Mouse (Mus musculus) gastrocnemius, postnatal 25 days (tissue): ENCODE results near the gene Xrn2. TPM values are rescaled to one million over a fixed set of nuclear protein-coding genes. Genes with fewer than 3 reads are reported as not detected.
"Not testable (repeated sequence)": the region's sequence is repeated elsewhere in the genome, so short reads cannot be mapped to it uniquely, and the experiment has no call there.

Experiments used
- DNase-seq: peaks from one replicate; pipeline ENCODE4 v3.0.0; 2022
- long read RNA-seq, 2 experiments: library from polyadenylated mRNA; stranded (forward); transcript quantifications; one replicate each; pipeline ENCODE4 v2.0.0; 2021
- total RNA-seq, 2 experiments: library from RNA; stranded (reverse); gene quantifications; 1 replicate in 1 of 2; 2 replicates in 1 of 2; pipeline ENCODE4 v1.2.3; 2021

Gene Xrn2
- 10 to 100 TPM; 10.9 to 12.2 TPM for total RNA-seq
- long read RNA-seq, experiment 1, partial matches to known transcripts = 0 of 2 reads
- long read RNA-seq, experiment 1, other reads (novel, unspliced or antisense) = 0 of 2 reads
- long read RNA-seq, experiment 2, transcript Xrn2-201 (30 exons, 3,434 nt) = major isoform, 17 of 19 reads
- long read RNA-seq, experiment 2, partial matches to known transcripts = 0 of 19 reads
- long read RNA-seq, experiment 2, other reads (novel, unspliced or antisense) = 2 of 19 reads

DNA sequence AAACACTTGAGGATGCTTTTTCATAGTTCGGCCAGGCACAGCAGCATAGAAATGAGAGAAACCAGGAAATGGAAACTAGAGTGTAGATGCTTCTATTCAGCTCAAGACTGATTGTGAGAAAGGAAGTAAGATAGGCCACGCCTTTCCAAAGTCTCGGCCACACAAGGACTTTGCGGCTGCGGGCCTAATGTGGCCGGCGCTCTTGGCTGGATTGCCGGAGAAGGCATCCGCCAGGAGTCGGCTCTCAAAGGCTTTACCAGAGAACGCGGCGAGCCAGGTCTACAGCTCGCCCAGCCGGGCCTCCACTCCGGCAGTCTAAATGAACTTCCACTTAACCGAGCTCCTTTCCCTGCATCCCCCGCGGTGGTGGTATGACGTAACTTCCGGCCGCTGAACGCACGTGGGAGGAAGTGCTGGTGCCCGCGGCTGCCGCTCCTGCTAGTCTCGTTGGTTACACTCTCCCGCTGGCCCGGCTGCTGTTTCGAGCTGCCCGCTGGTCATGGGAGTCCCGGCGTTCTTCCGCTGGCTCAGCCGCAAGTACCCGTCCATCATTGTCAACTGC is at the start of gene Xrn2:
Xrn2 (plus strand) TSS at position 374 of the 562 bp plus-strand sequence.
- peak; percentile 94 for DNase-seq

DNA sequence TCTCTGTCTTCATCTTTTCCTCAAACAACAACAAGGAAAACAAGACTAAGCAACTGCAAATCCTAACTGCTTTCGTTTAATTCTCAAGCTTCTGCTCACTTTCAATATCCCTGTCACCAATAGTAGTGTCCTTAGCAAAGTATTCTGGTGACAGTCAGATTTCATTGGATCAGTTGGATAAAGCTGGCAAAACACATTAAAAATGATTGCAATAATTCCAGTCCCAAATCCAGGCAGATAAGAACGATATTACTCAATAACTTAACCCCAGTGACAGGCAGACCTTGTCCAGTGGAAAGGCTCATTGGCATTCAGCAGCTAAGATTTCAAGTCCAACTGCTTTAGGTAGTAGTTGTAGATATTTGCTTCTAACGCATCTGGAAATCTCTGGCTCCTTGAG is 37.8 kb upstream of the Xrn2 start:
- DNase-seq = no peak

DNA sequence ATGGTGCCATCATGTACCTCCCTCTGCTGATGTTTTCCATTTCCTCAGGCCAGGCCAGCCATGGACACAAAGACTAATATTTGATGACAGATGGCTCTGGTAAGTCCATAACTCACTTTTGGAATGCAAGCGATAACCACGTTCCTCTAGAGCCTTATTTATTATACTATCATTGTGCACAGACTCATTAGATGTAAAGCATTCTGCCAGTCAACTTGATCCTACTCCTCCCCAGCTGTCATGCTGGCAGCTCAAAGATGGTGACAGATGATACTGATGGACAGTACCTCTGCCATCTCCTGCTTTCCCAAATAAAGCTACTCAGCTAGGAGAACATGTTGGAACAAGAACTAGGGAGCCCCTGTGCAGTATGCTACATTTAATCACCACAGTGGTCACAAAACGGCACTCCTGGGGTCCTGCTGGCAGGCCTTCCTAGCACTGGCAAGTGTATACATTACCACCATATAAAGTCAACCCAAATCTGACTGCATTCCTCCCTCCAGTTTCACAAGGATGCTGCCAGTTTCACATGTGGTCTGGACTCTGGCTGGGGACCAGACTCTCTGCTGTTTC is 37.3 kb upstream of the Xrn2 start:
- no peak for DNase-seq

DNA sequence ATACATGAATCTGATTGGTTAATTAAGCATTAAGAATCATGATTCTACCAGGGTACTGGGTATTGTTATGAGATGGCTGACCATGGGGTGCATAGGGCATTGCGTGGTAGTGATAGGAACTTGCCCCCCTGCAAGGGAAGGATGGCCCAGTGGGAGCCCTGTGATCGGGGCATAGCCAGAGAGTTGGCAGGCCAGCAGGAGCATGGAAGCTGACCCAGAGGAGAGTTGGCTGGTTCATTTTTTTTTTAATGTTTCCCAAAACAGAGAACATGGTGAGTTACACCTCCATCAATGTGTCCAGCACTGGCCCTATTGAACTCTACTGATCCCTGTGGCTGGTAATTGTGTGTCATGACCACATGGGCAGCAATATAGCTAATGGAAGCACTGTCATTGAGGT is 30.0 kb upstream of the Xrn2 start:
- no peak for DNase-seq

DNA sequence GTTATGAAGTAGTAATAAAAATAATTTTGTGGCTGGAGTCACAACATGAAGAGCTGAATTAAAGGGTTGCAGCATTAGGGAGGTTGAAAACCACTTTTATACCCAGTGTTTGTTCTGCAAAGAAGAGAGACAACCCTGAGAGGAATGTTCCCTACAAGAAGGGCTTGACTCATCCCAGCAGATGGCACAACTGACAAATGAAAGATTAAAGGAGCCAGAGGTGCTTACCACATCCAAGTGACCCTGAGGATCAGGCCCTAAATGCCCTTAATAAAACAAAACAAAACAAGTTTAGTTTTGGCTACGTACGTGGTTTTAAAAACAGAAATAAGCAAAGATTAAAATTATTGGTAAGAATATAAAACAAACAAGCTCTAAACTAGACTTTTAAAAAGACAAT is 28.0 kb upstream of the Xrn2 start:
- DNase-seq = no peak

DNA sequence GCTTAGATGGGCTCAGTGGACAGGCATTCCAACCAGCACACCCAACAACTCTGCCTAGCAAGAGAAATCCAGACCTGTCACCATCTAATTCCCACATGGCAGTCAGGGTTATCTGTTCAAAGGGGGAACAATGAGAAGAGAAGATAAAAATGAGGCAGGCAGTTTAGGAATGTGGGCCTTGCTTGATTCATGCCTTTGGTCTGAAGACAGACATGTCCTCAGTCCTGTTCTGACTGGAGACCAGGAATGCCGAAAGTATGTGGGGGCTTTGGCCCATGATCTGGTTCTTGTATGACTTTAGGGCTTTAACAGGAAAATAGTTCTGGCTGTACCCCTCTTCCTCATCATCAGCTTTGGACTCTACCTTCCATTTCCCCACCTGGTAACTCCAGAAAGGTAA is 27.0 kb upstream of the Xrn2 start:
- DNase-seq = no peak

DNA sequence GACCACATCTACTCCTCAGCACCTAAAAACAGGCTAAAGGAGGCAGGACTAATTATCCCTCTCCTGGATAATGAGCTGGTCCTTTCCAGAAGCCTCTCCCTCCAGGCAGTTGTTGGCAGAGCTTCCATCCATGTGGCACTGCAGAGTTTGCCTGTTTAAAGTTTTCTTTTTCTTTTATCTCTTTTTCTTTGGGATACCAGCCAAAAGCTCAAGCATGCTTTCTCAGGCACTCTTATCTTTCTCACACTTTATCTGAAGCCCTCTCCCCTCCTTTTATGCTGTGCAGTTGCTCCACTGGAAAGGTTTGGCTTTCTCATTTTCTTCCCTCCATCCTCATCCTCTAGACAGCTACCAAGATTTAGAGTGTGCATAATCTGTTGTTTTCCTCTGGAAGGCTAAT is 26.4 kb upstream of the Xrn2 start:
- no peak for DNase-seq

DNA sequence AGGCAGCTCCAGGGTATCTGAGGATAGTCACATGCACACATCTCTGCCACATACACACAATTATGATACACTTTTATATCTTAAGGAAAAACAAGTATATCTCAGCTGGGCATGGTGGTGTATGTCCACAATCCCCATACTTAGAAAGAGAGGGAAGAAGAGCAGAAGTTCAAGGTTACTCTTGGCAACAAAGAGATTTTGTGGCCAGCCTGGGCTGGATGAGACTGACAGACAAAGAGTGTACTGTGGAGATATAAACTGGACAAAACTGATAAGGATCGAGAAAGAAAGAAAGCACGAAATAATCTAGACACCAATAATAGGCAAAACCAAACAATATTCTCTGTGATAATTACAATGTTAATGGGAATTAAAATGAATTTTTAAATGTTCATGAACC is 5.5 kb upstream of the Xrn2 start:
- DNase-seq = no peak

DNA sequence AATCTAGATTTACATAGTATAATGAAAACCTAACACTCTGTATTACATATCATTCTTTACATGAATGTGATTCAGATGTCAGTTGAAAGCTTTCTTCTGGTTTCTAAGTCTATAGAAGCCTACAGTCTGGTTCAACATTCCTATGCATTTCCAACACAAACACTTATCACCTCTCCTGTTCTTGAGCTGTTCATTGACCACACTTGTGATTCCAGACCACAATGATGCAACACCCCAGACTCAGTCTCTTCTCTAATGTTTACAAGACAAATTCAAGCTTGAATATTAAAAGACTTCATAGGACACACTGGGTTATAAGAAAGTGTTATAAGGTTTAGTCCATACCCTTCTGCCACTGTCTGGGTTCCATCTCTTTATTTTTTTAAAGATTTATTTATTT is 3.7 kb upstream of the Xrn2 start:
- DNase-seq = no peak

DNA sequence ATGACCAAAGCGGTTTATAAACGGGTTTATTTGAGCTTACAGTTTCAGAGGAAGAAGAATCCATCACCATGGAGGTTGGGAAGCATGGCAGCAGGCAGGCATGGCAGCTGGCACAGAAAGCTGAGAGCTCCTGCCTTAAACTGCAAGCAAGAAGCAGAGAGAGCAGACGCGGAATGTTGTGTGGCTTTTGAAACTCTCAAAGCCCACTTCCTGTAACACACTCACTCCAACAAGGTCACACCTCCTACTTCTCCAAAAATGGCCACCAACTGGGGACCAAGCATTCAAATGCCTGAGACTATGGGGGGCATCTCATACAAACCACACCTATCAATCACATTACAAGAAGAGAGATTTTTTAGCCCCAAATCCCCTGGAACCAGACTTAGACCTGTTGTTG is 2.7 kb upstream of the Xrn2 start:
- DNase-seq = no peak

DNA sequence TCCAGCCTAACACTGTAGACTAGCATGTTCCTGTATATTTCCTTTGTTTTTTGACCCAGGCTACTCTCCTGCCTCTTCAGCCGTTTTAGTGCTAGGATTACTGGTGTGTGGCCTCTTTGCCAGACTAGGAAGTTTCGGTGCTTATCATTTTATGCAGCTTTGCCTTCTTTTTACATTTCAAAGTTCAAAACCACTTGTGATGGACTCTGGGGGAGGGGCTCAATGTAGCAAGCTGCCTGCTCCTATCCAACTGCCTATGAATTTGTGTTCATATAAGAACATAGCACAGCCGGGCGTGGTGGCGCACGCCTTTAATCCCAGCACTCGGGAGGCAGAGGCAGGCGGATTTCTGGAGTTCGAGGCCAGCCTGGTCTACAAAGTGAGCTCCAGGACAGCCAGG is 1.8 kb upstream of the Xrn2 start:
- no peak for DNase-seq

DNA sequence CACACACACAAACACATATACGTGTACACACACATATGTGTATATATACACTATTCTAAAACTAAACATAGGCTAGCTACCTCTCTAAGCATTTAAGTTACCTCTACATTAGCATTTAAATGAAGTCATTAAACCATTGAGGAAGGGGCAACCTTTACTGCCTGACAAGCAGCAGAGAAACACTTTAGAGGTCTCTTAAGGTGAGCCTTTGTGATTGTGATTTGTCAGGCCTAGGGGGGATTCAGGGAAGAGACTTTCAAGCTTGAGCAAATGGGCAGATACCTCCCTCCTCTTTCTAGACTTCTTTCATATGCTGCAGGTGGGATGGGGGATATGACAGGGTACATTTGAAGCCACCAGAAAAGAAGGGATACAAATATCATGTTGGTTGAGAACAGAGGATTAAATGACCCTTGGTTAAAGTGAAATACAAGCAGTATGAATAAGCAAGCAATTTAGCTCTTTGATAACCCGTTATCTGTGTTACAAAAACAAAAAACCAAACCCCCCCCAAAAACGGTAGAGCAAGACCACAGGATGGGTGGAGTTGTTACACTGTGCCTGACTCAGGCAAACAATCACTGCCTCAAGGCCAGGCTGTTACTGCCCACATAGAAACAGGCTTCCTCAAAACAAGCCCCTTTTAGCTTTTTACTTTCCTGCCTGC is 1.2 kb upstream of the Xrn2 start:
- no peak for DNase-seq

DNA sequence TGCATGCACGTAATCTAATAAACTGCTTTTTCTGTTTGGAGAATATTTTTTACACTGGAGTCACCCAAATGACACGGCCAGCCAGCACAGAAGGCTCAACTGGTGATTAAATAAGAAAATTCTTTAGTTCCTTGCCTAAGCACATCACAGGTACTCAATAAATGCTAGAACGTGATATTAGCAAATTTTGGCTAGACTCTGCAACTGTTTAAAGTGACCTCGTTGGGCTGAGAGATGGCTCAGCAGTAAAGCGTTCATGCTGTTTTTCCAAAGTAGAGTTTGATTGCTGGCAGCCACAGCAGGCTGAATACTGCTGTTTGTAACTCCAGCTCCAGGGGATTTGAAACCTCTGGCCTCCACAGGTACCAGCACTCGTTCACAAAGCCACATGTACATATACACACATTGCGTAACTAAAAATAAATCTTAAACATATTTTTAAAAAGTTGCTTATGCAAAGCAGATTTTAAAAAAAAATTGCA is 614 bp upstream of the Xrn2 start:
- no peak for DNase-seq

DNA sequence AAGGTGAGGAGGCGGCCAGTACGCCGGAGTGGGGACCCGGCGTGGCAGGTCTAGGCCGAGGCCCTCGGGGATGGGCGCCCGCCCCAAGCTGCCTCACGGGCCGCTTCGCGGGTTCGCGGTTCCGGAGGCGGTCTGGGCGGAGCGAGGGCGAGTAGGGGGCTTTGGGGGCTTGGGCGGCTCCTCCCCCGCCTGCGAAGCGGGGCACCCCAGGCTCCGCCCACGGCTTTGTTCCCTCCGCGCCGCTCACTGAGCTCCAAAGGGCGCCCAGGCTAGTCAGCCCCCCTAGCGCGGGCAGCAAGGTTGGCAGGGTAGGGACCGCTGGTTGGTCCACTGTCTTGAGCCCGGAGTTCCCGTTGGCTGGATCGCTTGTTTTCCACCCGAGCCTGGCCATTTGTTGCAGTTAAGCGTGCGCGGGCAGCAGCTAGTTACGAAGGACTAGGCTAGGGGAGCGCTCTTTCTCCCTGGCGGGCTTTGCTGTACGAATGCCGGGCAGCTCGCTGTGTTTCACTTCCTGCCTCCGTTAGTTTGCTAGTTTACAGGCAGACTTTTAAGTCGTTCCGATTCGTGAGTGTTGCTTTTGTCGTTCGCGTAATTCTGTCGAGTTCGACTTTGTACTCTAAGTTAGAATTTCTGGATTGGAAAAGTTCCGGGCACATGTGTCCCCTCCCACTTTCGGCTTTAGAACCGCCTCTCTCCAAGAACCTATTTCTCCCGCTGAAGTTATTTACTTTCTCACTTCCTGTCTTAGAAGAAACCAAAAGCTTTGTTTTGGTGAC is 586 bp downstream of the Xrn2 start:
- DNase-seq = peak; percentile 71

DNA sequence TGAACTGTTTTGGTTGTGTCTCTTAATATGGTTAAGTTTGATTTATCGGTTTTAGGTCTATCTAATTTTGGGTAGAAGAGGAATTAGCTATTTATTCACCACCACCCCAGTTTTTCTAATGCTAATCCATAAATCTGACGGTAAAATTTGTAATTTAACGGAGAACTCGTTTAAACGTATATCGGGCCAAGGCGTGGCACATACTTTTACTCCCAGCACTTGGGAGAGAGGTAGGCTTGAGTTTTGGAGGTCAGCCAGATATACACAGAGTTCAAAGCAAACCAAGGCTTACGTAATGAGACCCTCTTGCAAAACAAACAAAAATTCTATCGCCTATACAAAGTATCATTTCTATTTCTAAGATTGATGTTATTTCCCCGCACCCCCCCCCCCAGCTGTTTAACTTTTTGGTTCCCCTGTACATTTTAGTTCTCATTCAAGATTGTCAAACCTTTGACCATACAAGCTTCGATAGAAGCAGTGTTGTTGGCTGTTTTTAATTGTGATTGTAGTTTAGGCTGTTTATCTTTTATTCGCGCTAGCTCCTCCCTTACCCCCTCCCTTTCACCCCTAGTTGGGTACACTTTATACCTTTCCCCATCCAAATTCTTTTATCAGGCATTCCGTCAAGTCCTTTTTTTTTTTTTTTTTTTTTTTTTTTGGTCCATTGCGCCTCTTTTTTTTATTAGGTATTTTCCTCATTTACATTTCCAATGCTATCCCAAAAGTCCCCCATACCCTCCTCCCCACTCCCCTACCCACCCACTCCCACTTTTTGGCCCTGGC is 1.5 kb downstream of the Xrn2 start:
- no peak for DNase-seq

DNA sequence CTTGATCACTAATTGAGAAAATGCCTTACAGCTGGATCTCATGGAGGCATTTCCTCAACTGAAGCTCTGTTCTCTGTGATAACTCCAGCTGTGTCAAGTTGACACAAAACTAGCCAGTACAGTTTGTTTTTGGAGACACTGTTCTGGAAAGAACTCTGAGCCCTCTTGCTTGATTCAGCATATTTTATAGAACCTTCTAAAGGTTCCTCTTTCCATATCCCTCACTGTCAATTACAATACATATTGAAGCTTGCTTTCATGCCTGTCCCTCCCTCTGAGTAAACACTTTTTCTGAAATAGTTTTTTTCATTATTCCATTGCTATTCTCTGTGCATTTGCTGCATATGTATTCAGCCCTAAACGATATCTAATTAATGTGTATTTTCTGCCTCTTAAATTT is 9.2 kb downstream of the Xrn2 start:
- not testable (repeated sequence) for DNase-seq

DNA sequence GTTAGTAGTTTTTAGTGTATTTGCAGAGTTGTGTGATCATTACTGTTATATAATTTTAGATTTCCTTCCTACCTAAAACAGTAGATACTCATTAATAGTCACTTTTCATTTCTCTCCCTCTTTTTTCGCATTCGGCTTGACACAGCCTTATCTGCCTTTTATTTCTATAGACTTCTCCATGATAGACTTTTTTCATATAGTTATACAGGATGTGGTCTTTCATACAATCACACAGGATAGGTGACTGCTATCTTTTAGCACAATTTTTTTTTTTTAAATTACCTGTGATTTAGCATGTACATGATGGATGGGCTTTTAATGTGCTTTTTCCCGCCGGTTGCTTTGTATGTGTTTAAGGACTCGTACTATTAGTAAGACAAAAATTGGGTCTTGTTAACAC is 10.3 kb downstream of the Xrn2 start:
- DNase-seq = no peak

DNA sequence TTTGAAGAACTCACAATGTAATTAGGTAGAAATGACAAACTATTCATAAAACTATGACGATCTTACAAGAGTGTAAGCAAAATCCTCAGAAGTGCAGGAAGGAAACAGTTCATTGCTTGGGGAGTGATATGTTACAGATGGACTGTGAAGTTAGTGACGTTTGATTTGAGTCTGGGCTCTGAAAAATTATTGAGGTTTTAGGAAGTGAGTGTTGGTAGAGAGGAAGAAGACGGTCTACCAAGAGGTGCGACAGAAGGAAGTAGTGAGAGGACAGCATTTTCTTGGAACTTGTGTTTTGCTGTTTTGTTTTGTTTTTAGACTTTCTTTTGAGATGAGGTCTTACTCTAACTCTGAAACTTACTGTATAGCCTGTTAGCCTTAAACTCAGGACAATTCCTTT is 10.8 kb downstream of the Xrn2 start:
- no peak for DNase-seq

DNA sequence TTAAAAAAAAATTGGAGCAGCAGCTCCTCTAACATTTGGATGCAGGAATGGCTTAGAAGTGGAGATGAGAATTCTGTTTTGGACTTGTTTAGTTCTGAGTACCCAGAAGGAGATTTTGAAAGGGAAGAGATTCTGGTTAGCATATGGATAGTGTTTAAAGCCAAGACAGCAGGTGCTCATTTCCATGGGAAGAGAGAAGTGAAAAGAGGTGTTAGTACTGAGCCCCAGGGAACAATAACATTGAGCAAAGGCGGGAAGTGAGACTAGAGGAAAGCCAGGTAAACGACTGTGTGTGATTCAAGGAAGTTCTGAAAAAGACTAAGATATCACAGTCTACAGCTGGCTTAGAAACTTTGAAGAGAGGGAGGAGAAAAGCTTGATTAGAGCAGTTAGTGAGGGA is 20.3 kb downstream of the Xrn2 start:
- no peak for DNase-seq

DNA sequence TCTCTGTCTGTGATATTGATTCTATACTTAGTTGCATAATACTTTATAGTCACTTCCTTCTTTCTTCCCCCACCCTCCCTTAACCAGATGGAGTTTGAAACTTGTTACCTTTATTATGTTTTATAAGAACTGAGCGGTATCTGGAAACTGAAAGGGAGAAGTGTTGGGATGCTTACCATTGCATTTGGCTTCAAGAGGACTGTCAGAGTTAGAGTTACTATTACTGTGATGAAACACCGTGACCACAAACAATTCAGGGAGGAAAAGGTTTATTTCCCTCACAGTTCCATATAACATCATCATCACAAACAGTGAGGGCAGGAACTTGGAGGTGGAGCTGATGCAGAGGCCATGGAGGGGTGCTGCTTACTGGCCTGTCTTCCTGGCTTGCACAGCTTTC is 23.1 kb downstream of the Xrn2 start:
- no peak for DNase-seq

DNA sequence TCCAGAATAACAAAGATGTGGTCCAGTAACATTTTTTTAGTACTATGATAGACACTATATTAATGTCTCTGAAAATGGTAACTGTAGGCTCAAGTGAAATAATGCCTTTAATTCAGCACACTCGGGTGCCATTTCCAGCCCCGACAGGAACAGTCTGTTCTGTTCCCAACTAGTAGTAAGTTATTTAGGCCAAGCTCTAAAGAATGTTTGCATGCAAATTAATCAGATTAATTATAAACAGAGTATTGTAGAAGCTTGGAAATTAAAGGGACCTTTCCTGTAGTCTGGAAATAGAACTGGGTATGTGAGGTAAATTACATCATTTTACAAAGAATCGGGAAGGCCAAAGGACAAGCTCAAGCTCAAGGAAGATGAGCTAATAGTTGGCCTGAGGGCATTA is 34.3 kb downstream of the Xrn2 start:
- no peak for DNase-seq
